Mouse (Mus musculus): ENCODE measurements around the gene Lamb1.

Gene Lamb1

DNA sequence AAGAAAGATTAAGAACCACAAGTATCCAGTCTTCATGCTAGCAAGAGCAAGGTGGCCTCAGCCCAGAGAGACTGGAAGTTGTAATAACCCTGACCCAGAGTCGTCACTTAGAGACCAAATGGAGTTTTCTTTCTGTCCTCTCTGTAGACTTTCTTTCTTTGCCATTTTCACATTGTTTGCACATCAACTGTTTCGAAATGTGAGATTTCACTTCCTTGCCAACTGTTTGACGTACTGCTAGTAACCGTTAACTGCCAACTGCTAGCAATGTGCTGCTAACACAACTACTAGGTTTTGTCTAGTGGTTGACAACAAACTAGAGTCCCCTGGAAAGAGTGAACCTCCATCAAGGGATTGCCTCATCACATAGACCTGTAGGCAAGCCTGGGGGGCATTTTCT is 18.1 kb downstream of the Lamb1 start:
- DNase-seq (ENCODE audit: low spot score in 2 of 2) = no peak

DNA sequence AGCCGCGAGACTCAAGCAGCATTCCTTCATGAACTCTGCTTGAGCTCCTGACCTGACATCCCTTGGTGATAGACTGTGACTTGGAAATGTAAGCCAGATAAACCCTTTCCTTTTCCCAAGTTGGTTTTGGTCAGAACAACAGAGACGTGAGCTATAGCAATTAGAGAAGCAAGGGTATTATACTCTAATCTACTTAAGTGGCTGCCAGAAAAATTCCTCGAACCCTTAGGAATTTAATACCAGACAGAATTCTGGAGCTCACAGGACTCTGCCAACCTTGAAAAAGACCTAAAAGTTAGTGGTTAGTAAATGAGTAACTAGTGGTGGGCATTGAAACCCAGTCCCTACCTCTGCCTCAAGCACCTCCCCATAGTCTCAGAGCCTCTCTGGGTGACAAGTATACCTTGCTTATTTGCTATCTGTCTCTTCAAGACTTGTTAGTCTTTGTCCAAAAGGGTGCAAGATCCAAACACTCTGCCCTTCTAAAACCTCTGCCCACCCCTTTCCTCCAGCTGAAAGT is 18.6 kb downstream of the Lamb1 start:
- DNase-seq (ENCODE audit: low spot score in 2 of 2) = no peak

DNA sequence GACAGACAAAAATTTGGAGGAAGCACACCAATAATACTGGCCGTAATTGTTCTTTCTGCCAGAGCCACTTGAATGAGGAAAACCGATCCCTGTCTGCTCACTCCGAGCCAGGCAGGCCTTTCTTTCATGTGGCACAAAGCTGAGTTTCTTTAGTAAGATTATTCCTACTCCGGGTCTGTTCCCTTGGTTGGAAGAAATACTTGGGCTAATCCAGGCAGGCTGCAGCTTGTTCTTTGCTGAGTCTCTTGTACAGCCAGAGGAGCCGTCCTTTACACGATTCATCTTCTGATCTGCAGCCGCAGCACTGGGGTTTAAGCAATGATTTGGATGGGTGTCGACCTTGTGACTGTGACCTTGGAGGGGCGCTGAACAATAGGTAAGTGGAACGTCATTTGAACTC is 24.0 kb downstream of the Lamb1 start:
- DNase-seq (ENCODE audit: low spot score in 2 of 2) = no peak

DNA sequence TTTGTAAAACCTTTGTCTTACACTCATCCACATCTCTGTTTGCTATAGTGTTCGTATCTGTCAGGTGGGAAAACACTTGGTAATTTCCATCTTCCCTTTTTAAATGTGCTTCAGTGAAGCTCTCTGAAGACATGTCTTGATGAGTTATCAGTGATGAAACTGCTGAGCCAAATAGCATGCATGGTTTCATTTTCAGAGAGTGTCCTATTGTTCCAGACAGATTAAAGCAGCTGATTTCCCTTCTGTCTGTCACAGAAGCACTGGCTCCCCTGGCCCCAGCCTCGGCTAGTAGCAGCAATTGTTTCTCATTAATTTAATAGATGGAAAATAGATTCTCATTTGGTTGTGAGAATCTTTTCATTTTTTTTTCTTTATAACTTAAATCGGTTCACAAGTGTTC is 25.9 kb downstream of the Lamb1 start:
- no peak for DNase-seq (ENCODE audit: low spot score in 2 of 2)

DNA sequence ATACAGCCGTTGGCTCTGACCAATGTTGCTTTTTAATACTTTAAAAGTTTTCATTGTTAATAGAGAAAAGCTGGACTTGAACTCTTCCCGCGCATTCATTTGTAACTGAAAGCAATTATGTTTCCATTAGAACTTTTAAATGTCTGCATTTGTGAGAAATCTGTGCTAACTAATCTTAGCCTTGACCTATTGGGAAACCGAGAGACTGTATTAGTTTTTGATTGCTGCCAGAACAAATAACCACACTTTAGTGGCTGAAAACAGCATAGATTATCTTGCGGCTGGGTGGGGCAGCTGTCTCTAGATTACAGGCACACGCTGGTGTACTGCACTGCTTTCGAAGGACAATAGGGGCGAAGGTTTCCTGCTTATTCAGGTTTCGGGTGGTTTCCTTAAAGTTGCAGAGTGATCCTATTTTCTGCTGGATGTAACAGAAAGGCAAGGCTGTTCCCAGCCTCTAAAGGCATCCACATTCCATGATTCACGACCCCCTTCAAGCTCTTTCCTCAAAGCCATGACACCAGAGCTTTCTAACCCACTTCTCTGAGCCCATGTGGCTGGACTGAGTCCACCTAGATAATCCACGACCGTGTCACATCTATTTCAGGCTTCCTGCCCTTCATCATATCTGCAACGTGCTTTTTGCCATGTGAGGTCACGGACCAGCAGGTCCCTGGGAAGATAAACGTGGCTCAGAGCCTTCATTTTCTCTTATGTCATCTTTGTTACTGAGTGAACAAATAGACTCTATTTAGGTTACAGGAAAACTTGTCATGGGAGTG is 28.5 kb downstream of the Lamb1 start:
- DNase-seq (ENCODE audit: low spot score in 2 of 2) = no peak

DNA sequence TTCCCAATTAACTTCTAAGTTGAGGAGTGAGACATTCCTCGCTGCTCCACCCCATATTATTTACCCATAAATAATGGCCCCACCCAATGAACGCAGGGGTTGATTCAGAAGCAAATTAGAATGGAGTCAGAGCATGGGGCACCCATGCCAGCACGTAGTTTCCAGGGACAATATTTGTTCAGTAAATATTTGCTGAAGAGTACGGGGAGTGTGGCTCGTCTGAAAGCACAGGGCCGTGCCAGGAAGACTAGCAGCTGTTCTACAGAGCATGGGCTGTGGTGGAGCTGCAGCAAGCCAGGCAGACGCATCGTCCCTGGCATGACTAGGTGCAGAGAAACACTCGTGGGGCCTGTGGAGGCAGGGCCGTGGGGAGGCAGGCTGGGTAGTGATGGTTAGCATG is 29.5 kb downstream of the Lamb1 start:
- no peak for DNase-seq (ENCODE audit: low spot score in 2 of 2)

DNA sequence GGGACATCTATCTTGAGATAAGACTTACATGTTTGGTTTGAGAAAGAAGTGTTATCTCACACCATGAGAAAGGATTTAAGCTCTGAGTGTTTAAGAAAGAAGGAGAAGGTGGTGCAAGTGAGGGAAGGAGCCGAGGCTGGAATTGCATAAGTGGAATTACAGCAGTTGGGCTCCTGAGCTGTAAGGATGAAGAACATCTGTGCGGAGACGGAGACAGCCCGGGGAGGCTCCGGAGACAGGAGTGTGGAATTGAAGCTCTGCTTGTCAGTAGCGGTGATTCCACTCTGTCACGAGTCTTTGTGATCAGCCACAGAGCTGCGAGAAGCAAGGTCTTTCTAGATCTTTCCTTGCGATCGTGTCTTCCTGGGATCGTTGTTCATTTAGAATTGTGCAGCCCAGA is 30.0 kb downstream of the Lamb1 start:
- DNase-seq (ENCODE audit: low spot score in 2 of 2) = no peak

DNA sequence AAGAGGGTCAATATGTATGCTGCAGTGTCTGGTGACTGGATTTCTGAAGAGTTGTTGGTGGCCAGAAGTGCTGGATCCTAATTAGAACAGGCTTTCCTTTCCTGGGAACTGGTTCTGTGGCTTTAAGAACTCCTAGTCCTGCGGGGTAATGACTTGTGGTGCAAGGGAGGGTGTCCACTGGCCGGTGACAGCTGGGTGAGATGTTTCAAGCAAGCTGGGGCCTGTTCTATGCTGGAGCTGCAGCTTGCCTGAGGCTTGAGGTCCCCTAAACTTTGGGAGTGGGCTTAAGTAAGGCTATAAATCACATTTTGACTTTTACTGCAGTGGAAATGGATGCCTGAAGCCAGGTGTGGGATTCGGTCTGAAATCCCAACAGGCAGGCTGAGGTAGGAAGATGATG is 30.5 kb downstream of the Lamb1 start:
- DNase-seq (ENCODE audit: low spot score in 2 of 2) = no peak

DNA sequence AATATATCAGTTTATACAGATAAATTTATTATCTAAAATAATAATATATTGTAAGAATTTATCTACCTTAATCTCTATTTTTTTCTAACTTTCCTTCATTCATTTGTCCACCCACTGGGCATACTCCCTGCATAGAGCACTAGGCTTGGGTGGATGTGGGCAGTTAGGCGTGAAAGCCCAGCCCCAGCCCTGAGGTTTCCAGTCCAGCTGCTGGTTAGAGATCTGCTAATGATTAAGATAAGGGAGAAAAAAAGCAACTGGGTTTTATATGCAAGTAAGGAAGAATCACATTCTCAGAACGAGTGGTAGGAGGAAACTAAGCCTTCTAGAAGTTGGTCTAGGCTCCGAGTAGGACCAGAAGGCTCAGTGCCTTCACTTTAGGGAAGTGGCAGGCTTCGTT is 31.1 kb downstream of the Lamb1 start:
- no peak for DNase-seq (ENCODE audit: low spot score in 2 of 2)

DNA sequence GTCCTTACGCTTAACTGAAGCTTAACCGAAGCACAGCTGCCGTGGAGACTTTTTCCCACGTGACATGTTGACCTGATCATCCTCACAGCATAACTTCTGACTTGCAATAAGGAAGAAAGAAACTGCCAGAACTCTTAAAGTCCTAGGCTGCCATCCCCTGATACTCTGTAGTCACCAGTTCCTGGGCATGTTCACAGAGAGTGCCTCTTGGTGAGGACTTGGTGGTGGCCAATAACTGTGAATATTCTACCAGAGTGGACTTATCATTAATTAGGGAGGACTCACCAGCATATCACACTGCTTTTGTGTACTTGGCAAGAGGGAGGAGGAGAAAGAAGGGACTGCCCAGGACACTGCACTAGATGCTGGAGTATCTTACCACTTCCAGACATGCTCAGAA is 33.1 kb downstream of the Lamb1 start:
- no peak for DNase-seq (ENCODE audit: low spot score in 2 of 2)

DNA sequence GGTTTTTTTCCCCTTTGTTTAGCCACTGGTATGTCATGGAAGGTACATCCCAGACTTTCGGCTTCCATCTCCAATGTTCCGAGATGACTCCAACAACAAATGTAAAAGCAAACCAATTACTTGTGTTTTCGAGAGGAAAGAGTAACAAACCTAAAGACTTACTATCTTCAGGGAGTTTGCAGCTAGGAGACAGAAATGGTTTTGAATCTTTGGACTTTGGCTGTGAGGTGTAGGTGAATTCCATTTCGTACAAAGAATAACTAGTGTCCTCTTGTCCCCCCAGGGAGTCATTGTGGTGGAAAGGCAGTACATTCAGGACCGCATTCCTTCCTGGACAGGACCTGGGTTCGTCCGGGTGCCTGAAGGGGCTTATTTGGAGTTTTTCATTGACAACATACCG is 33.5 kb downstream of the Lamb1 start:
- DNase-seq (ENCODE audit: low spot score in 2 of 2) = no peak

DNA sequence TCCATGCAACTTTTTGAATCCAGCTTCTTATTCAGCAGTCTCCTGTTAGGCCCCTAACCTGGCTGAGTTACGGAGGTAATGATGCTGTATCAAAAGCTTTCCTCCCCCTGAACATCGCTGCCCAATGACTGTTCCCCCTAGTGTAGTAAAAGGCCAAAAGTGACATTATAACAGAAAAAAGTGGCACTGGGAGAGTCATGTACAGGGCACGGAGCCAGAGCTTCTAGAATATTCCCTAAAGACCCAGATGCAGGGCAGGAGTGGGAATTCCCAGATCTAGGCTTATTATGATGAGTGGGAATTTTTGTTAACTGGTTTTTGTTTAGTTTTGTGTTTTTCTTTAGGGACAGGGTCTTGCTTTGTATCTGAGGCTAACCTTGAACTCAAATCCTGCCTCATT is 34.1 kb downstream of the Lamb1 start:
- no peak for DNase-seq (ENCODE audit: low spot score in 2 of 2)

DNA sequence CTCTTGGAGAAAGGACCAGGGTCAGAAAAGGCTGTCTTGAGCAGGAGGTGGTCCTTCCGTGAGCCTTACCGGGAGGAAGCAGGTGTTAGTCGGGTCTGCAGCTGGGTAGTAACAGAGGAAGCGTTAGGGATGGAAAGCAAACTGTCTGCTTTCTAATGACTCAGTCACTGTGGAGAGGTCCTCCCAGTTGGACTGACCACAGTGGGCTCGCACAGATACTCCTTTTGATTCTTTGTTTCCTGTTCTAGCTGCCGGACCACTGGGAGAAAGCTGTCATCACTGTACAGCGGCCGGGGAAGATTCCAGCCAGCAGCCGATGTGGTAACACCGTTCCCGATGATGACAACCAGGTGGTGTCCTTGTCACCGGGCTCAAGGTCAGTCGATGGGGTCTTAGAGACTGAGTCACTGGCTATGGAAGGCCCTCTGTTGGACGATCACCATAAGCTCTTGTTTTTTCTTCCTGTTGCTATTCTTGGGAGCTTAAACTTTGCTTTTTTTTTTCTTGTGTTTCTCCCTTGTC is 34.7 kb downstream of the Lamb1 start:
- DNase-seq (ENCODE audit: low spot score in 2 of 2) = no peak

DNA sequence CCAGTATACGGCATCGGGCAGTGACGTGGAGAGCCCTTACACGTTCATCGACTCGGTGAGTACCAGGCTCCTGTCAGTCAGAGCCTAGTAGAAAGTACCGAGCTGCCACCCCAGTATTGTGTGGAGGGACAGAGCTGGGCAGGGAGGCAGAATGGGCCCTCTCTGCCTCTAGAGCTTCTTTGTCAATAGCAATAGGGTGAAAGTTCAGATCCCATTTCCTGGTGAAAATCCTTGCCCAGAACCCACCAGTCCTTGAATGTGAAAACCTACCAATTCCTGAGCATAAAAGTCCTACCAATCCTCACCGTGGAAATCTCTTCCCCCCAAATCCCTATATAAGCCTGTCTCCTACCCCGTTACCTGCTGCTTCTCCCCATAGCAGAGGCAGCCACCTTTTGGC is 35.2 kb downstream of the Lamb1 start:
- DNase-seq (ENCODE audit: low spot score in 2 of 2) = no peak

DNA sequence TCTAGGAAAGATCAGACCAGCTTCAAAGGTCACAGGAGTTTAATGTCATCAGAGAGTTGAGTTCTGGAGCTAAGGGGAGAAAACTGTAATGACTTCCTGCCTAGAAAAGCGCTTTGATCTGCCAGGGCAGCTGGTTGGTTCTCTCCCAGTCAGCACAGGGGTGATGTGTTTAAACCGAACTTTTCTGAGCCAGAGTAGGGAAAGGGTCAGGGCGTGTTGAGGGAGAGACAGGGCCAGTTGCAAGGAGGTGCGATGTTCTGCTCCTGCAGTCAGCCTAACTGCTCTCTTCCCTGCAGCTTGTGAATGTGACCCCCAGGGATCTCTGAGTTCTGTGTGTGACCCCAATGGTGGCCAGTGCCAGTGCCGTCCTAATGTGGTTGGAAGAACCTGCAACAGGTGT is 37.2 kb downstream of the Lamb1 start:
- no peak for DNase-seq (ENCODE audit: low spot score in 2 of 2)

DNA sequence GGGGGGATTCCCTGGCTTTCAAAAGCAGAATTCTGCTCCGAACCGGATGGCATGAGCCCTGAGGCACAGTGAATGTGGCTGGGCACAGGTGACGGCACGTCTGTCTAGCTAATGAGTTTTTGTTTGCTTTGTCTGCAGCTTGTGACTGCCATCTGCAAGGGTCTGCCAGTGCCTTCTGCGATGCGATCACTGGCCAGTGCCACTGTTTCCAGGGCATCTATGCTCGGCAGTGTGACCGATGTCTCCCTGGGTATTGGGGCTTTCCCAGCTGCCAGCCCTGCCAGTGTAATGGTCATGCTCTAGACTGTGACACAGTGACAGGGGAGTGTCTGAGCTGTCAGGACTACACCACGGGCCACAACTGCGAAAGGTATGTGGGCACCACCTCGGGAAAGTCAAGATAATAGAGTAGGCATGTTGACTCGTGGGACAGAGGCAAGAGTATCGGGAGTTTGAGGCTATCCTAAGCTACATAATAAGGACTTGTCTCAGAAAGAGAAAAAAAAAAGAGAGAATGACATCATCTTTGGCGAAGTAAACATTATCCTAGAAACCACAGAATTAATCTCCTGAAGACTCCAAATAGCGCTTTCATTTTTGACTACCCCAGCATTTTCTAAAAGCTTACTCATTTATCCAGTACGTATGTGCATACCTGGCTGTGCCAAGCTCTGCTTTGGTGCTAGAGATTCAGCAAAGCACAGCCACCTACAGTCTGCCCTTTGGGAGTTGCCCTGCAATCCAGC is 37.9 kb downstream of the Lamb1 start:
- DNase-seq (ENCODE audit: low spot score in 2 of 2) = no peak

DNA sequence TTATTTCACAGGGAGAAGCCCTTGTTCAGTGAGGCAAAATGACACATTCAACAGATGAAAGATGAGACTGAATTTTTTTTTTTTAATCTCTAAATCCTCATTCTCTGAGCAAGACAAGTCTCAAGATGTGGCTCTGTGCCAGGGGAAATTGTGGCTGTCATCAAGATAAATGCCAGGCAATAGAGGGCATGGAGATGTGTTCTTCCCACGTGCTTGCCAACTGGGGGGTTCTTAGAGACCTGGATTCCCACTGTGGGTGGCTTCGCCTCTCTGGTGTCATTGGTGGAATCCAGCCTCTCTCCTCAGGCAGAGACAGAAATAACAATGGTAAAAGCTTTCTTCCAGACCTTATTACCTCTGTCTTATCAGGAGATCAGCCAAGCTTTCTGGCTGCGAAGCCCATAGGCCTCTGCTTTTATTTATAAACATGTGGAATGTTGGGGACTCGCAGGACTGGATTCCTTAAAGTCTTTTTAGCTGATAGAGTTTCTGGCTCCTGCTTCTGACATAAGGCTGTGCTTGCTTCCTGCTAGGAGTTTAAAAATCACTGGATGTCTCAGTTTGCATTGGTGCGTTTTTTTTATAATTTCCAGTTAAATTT is 41.1 kb downstream of the Lamb1 start:
- DNase-seq (ENCODE audit: low spot score in 2 of 2) = no peak

DNA sequence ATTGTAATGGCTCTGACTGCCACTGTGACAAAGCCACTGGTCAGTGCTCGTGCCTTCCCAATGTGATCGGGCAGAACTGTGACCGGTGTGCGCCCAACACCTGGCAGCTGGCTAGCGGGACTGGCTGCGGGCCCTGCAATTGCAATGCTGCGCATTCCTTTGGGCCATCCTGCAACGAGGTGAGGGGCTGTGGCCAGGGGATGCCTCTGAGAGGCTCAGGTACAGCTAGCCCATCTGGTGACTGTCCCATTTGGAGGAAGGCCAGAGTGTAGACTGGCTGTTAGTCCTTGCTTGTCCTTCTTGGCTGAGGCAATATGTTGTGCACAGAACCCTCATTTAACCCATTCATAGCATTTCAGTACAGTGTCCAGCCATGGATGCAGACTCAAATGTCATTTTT is 42.0 kb downstream of the Lamb1 start:
- no peak for DNase-seq (ENCODE audit: low spot score in 2 of 2)

DNA sequence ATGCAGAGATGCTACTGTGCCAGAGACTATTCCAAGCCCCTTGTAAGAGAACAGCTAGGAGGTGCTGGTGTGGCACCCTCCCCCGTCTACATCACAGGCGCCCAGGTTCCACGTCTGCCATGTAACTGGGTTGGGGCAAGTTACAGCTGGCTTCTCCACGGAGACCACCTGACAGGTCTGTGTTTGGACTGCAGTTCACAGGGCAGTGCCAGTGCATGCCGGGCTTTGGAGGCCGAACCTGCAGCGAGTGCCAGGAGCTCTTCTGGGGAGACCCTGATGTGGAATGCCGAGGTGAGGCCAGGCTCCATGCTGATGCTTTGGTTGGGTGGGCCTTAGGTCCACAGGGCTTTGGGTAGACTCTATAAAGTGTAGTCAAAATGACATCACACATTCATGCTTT is 42.7 kb downstream of the Lamb1 start:
- no peak for DNase-seq (ENCODE audit: low spot score in 2 of 2)

DNA sequence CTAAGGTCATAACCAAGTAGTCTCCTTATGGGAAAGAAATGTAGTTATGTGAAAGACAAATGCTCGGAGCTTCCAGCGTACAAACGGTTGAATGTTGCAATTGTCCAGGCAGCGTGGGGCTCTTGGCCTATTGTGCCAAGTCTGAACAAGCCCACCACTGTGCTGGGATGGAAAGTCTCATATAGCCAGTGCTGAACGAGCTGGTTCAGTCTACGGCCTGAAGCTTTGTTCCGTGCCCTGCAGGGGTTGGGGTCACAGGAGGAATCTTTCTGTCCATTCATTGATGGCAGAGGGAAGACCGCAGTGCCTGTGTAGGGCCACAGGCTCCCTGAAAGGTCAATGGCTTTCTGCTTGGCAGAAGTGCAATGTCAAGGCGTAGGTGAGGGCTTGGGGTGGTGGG is 45.7 kb downstream of the Lamb1 start:
- no peak for DNase-seq (ENCODE audit: low spot score in 2 of 2)

DNA sequence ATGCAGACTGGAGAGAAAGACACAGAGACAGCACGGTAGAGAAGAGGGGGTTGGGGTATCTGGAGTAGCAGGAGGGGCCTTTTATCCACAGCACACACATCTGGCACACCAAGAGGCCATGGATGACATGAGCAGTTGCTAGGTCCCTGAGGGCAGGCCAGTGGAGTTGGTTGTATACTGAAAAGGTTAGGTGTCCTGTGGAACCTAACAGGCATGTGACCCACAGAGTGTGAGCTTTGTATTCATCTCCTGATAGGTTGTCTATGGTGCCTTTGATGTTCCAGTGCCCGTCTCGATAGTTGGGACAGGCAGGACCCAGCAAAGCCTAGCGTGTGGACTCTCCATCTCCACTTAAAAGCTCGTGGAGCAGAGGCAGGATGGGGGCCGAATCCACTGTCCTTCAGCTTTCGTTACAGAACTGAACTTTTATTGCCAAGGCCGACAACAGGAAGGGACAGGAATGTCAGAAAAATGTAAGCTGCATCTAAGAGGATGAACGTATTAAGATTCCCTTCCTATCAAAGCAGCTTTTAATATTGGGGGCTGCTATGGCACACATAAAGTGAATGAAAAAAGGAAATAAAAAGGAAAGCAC is 46.7 kb downstream of the Lamb1 start:
- no peak for DNase-seq (ENCODE audit: low spot score in 2 of 2)

DNA sequence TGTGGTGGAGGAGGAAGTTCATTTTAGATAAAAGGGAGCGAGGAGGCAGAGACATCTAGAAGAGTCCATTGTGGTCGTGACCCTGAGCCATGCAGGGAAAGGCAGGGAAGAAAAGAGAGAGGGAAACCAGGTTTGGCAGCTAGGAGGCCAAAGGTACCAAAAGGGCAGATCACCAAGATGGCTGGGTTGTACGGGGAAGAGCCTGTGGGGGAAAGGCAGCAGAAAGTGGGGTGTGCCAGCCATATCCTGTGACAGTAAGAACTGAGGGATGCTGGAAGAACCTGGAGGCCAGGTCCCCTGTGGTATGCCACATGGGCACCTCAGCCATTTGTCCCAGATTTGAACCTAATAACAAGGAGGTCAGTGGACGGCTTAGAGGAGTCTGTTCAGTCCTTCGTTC is 47.2 kb downstream of the Lamb1 start:
- DNase-seq (ENCODE audit: low spot score in 2 of 2) = no peak
